Comparison of ENCODE assay signal across 9 mouse cellular contexts in genomic region chr1:30144997-30145396, GRCm38 (mm10).
DNase-seq lines count a peak whose midpoint lies in the region; ATAC-seq and TF ChIP-seq lines count a peak whose summit lies in the region.
"Had no signal": no experiment of that assay in that cellular context is flagged by ENCODE, and none has a peak within 500 bp of the region (broad histone marks: within the 10 kb centered on the region; RNA-seq: fewer than 3 reads in every experiment).

No protein-coding gene starts in this region.

- WGBS in embryonic facial prominence, embryonic 11.5 days: 84% methylated on average over 4 of the region's 4 CpGs
- WGBS in embryonic facial prominence, embryonic 10.5 days: 90% methylated on average over 4 of the region's 4 CpGs
- 78% methylated on average over 4 of the region's 4 CpGs for WGBS in forebrain, postnatal 0 days
- 77% methylated on average over 4 of the region's 4 CpGs for WGBS in heart, embryonic 12.5 days

- DNase-seq in embryonic facial prominence, embryonic 11.5 days (ENCODE audit: low spot score): peak; percentile 52
- no peak for DNase-seq in embryonic facial prominence, embryonic 10.5 days (ENCODE audit: low spot score)
- peak; percentile 77 for DNase-seq in MN1 (ENCODE audit: low spot score)
- DNase-seq in forebrain, postnatal 0 days: peak; percentile 90
- peak; percentile 25 to 73 for DNase-seq in layer of hippocampus, postnatal 14 days (ENCODE audit: low spot score in 2 of 2)
- DNase-seq in right cerebral cortex, postnatal 14 days: peak; percentile 65
- no peak for DNase-seq in thymus, postnatal 10 days (ENCODE audit: low spot score in 2 of 2)

- no peak overlapping the region for H3K4me2 ChIP-seq in embryonic facial prominence, embryonic 11.5 days (ENCODE audit: low read depth, low read length)
- H3K4me2 ChIP-seq in forebrain, postnatal 0 days (ENCODE audit: low read depth): no peak overlapping the region
- no peak overlapping the region for H3K4me2 ChIP-seq in heart, embryonic 12.5 days

- no peak for ATAC-seq in embryonic facial prominence, embryonic 11.5 days (replicated peaks; ENCODE audit: insufficient number of reproducible peaks, low FRiP score, low TSS enrichment, low read depth)
- ATAC-seq in forebrain, postnatal 0 days: peak; percentile 83
- no peak for ATAC-seq in heart, embryonic 12.5 days (ENCODE audit: insufficient number of reproducible peaks, low FRiP score)

- peak; percentile 85 for TF ChIP-seq CTCF in forebrain, postnatal 0 days (IDR thresholded peaks at IDR 0.05; ENCODE audit: low read depth)

- H3K36me3 ChIP-seq in embryonic facial prominence, embryonic 11.5 days (replicated peaks; ENCODE audit: control insufficient read depth, insufficient read depth, low read depth, low read length): no peaks in the 10 kb centered on the region
- H3K36me3 ChIP-seq in embryonic facial prominence, embryonic 10.5 days (replicated peaks): no peaks in the 10 kb centered on the region
- no peaks in the 10 kb centered on the region for H3K36me3 ChIP-seq in forebrain, postnatal 0 days (ENCODE audit: insufficient read depth)
- H3K36me3 ChIP-seq in heart, embryonic 12.5 days: no peaks in the 10 kb centered on the region

- no peak overlapping the region for H3K4me3 ChIP-seq in embryonic facial prominence, embryonic 11.5 days (ENCODE audit: low read depth, low read length)
- H3K4me3 ChIP-seq in embryonic facial prominence, embryonic 10.5 days: no peak overlapping the region
- no peak overlapping the region for H3K4me3 ChIP-seq in forebrain, postnatal 0 days (ENCODE audit: low read depth, low read length)
- H3K4me3 ChIP-seq in heart, embryonic 12.5 days: no peak overlapping the region

- H3K27me3 ChIP-seq in embryonic facial prominence, embryonic 11.5 days (ENCODE audit: control insufficient read depth, insufficient read depth, low read length): no peaks in the 10 kb centered on the region
- no peaks in the 10 kb centered on the region for H3K27me3 ChIP-seq in embryonic facial prominence, embryonic 10.5 days (replicated peaks; ENCODE audit: low read depth, poor library complexity, severe bottlenecking)
- no peaks in the 10 kb centered on the region for H3K27me3 ChIP-seq in forebrain, postnatal 0 days (ENCODE audit: insufficient read depth, low read length)
- H3K27me3 ChIP-seq in heart, embryonic 12.5 days (replicated peaks): no peaks in the 10 kb centered on the region

- no peak overlapping the region for H3K9ac ChIP-seq in embryonic facial prominence, embryonic 11.5 days (replicated peaks; ENCODE audit: low read length)
- no peak overlapping the region for H3K9ac ChIP-seq in forebrain, postnatal 0 days
- H3K9ac ChIP-seq in heart, embryonic 12.5 days: no peak overlapping the region

- H3K9me3 ChIP-seq in embryonic facial prominence, embryonic 11.5 days (replicated peaks; ENCODE audit: control insufficient read depth, low read length): no peaks in the 10 kb centered on the region
- H3K9me3 ChIP-seq in embryonic facial prominence, embryonic 10.5 days: no peaks in the 10 kb centered on the region
- no peaks in the 10 kb centered on the region for H3K9me3 ChIP-seq in forebrain, postnatal 0 days (ENCODE audit: low read length)
- no peaks in the 10 kb centered on the region for H3K9me3 ChIP-seq in heart, embryonic 12.5 days (replicated peaks)

- no peak overlapping the region for H3K27ac ChIP-seq in embryonic facial prominence, embryonic 11.5 days (replicated peaks; ENCODE audit: low read depth, low read length)
- no peak overlapping the region for H3K27ac ChIP-seq in embryonic facial prominence, embryonic 10.5 days (replicated peaks)
- no peak overlapping the region for H3K27ac ChIP-seq in forebrain, postnatal 0 days (ENCODE audit: low read depth, low read length)
- no peak overlapping the region for H3K27ac ChIP-seq in heart, embryonic 12.5 days (ENCODE audit: poor library complexity, severe bottlenecking)
- H3K27ac ChIP-seq: macrophage had no signal

- no peaks in the 10 kb centered on the region for H3K4me1 ChIP-seq in embryonic facial prominence, embryonic 11.5 days (ENCODE audit: control insufficient read depth, insufficient read depth, low read length)
- no peaks in the 10 kb centered on the region for H3K4me1 ChIP-seq in embryonic facial prominence, embryonic 10.5 days
- no peaks in the 10 kb centered on the region for H3K4me1 ChIP-seq in forebrain, postnatal 0 days (ENCODE audit: insufficient read depth)
- no peaks in the 10 kb centered on the region for H3K4me1 ChIP-seq in heart, embryonic 12.5 days (replicated peaks)

Comparison
In these comparisons a context has a peak if more than half of its experiments do, and no peak if none do; other contexts are left out.
1. DNase-seq: peak in embryonic facial prominence, embryonic 11.5 days (single experiment), MN1 (single experiment), forebrain, postnatal 0 days (single experiment), layer of hippocampus, postnatal 14 days (2 of 2) and right cerebral cortex, postnatal 14 days (single experiment); none in embryonic facial prominence, embryonic 10.5 days (single experiment) and thymus, postnatal 10 days (0 of 2).